Mouse (Mus musculus) liver, embryonic 14.5 days (tissue): ENCODE data around the gene Pan3.

Experiments used
- CTCF ChIP-seq: IDR thresholded peaks from 2 replicates; pipeline ENCODE4 v1.5.1; 2016; ENCODE audit warnings: antibody characterized with exemption, low read depth, control low read depth
- EP300 ChIP-seq: IDR thresholded peaks from 2 replicates; pipeline ENCODE4 v1.6.1; 2016; ENCODE audit warnings: antibody characterized with exemption, low read depth

GRCm38 (mm10) chr5:147471163-147471562, 41.2 kb downstream of the Pan3 start:
- no peak for TF ChIP-seq CTCF
- TF ChIP-seq EP300, result no peak
